Mouse (Mus musculus) heart, postnatal 0 days (tissue): Measurements from ENCODE around the gene Rdh13. TPM values are rescaled to one million over a fixed set of nuclear protein-coding genes. Genes with fewer than 3 reads are reported as not detected.
A peak's percentile ranks its signal among the peaks of the same experiment; 100 is the strongest.
"Not testable (repeated sequence)": the region's sequence is repeated elsewhere in the genome, so short reads cannot be mapped to it uniquely, and the experiment has no call there.

Experiments
- ATAC-seq: fragments of 200-750 bp; cut with Nextera tagmentation; 2 replicates; pipeline ENCODE4 v1.8.0; 2017; ENCODE audit warnings: low read depth, moderate number of reproducible peaks, moderate library complexity; ENCODE audit not compliant: insufficient read depth
- DNase-seq: peaks from one replicate; pipeline ENCODE4 v3.0.0-alpha.2; 2016; ENCODE audit warnings: low spot score
- H3K27ac ChIP-seq: fragments of 300-500 bp; sonication (generic); 2 replicates; pipeline ENCODE4 v1.5.1; 2014; ENCODE audit warnings: low read depth, mild to moderate bottlenecking
- H3K27me3 ChIP-seq: fragments of 300-500 bp; sonication (generic); 2 replicates; pipeline ENCODE4 v1.6.1; 2014; ENCODE audit warnings: low read length, mixed read lengths; ENCODE audit not compliant: control insufficient read depth, insufficient read depth
- H3K36me3 ChIP-seq: fragments of 300-500 bp; sonication (generic); replicated peaks from 2 replicates; pipeline ENCODE4 v1.6.1; 2014; ENCODE audit warnings: low read length, mixed read lengths; ENCODE audit not compliant: control insufficient read depth, insufficient read depth
- H3K4me1 ChIP-seq: fragments of 300-500 bp; sonication (generic); 2 replicates; pipeline ENCODE4 v1.6.1; 2014; ENCODE audit warnings: antibody characterized with exemption; ENCODE audit not compliant: control insufficient read depth, insufficient read depth
- H3K4me2 ChIP-seq: fragments of 300-500 bp; sonication (generic); 2 replicates; pipeline ENCODE4 v1.6.1; 2014; ENCODE audit warnings: low read depth, mild to moderate bottlenecking, low read length, moderate library complexity
- H3K4me3 ChIP-seq: fragments of 300-500 bp; sonication (generic); 2 replicates; pipeline ENCODE4 v1.5.1; 2014; ENCODE audit warnings: low read depth, low read length
- H3K9ac ChIP-seq: fragments of 300-500 bp; sonication (generic); replicated peaks from 2 replicates; pipeline ENCODE4 v1.6.1; 2014; ENCODE audit warnings: low read depth, low read length, mixed read lengths
- H3K9me3 ChIP-seq: fragments of 300-500 bp; sonication (generic); replicated peaks from 2 replicates; pipeline ENCODE4 v1.6.1; 2016; ENCODE audit warnings: low read length; ENCODE audit not compliant: control insufficient read depth
- CTCF ChIP-seq: IDR thresholded peaks from 2 replicates; pipeline ENCODE4 v1.5.1; 2016; ENCODE audit warnings: antibody characterized with exemption, control low read depth, low read depth
- EP300 ChIP-seq: IDR thresholded peaks from 2 replicates; pipeline ENCODE4 v1.6.1; 2016; ENCODE audit warnings: antibody characterized with exemption, low read depth
- WGBS: fragments of 180-500 bp; shearing (Covaris S2); extraction: QIAGEN DNeasy Blood & Tissue Kit; methylation state at CpG from one replicate; pipeline ENCODE4 v1.1.7; 2014; 5-methylcytosine and 5-hydroxymethylcytosine counted together
- polyA plus RNA-seq: library from polyadenylated mRNA; unstranded; fragments of >200 nt; fragmentation: Nextera tagmentation; extraction: Ambion mirVana; gene quantifications from 2 replicates; pipeline ENCODE4 v1.2.1, GENCODE M21; 2015
- total RNA-seq: library from RNA; depleted of rRNA; stranded (reverse); fragments of >200 nt; gene quantifications from 2 replicates; pipeline ENCODE4 v1.2.3, GENCODE M21; 2014; ENCODE audit warnings: low replicate concordance

Gene Rdh13
- total and polyA plus RNA-seq, 2 experiments from 2014 or later: 28.0 to 70.3 TPM

DNA sequence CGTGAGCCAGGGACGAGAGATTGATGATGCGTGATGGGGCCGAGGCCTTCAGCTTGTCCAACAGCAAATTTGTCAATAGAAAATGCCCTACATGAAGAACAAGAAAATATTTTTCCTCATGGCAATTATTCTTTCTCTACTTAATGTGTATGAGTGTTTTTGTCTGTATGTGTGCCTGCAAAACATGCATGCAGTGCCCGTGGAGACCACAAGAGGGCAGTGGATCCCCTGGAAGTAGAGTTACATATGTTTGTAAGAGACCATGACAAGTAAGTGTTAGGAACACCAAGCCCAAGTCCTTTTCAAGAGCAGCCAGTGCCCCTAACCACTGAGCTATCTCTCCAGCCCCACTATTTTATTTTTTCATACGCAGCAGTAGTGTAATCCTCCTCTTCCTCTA is 13.9 kb downstream of the Rdh13 start:
- H3K27ac ChIP-seq: no peak overlapping the region
- peaks cover 78% of the 10 kb centered on the region for H3K36me3 ChIP-seq
- H3K9ac ChIP-seq: no peak overlapping the region
- no peak overlapping the region for H3K4me3 ChIP-seq
- H3K4me2 ChIP-seq: no peak overlapping the region
- H3K9me3 ChIP-seq: no peaks in the 10 kb centered on the region
- no peaks in the 10 kb centered on the region for H3K27me3 ChIP-seq
- no peaks in the 10 kb centered on the region for H3K4me1 ChIP-seq
- ATAC-seq (no peak), DNase-seq (peak; percentile 42)
- TF ChIP-seq CTCF: peak; percentile 92
- TF ChIP-seq EP300: no peak
- 82% methylated on average over 6 of the region's 6 CpGs for WGBS

DNA sequence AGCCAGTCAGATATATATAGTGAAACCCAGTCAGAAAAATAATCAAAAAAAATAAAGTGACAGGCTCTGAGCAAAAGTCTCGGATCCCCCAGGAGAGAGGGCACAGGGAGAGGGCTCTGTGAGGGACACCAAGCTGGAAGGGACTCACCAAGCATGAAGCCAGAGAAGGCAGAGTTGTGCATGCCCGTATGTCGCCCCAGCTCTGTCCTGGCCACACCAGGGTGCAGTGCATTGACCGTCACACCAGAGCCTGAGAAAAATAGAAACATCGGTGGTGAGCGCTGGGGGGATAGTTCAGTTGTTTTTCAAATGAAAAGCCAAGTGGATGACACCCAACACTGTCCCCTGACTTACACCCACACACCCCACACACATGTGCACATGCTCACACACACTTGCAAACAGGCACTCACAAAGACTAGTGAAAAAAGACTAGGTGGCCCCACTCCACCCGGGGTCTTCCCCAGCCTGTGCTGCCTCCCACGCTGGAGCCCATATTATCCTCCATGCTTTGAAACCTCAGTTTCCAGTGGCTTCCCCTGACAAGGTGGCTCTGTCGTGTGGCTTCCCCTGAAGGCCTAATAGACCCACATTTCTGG is 15.1 kb downstream of the Rdh13 start:
- TF ChIP-seq CTCF: no peak
- no peak for TF ChIP-seq EP300
- WGBS: 93% methylated on average over 9 of the region's 9 CpGs
- ATAC-seq (no peak), DNase-seq (no peak)
- Histone ChIP-seq H3K4me3 (no peak overlapping the region), H3K27ac (no peak overlapping the region), H3K4me1 (no peaks in the 10 kb centered on the region), H3K4me2 (no peak overlapping the region), H3K36me3 (peaks cover 79% of the 10 kb centered on the region), H3K27me3 (no peaks in the 10 kb centered on the region), H3K9ac (no peak overlapping the region), H3K9me3 (no peaks in the 10 kb centered on the region)

DNA sequence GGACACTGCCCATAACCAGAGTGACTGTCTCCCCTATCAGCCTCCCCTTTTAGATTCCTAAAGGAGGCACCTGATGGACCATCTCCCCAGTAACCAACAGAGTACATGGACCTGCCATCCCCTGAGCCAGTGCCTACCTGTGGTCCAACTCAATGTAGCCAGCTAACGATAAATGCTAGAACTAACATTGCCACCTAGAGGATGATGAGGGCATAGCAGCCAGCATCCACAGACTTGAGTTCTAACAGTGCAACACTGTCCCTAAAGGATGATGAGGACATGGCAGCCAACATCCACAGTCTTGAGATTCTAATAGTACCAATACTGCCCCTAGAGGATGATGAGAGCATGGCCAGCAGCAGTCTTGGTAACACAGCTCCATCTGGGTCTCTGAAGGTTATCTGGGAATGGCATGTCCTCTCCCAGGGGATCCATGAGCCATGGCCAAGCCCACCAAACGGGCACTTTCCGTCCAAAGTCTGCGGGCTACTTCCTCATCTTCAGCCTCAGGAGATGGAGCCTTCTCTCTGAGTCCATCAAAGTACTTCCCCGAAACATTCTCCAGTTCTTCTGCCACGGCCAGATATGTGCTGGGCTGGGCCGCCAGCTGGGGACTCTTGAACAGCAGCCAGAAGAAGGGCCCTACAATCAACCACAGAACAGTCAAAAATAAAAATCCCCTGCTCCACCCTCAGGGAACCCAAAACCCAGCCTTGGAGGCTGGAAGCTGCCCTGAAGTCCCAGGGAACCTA is 18.1 kb downstream of the Rdh13 start:
- WGBS: 52% methylated on average over 7 of the region's 7 CpGs
- no peak overlapping the region for H3K4me2 ChIP-seq
- H3K36me3 ChIP-seq: peaks cover 67% of the 10 kb centered on the region

DNA sequence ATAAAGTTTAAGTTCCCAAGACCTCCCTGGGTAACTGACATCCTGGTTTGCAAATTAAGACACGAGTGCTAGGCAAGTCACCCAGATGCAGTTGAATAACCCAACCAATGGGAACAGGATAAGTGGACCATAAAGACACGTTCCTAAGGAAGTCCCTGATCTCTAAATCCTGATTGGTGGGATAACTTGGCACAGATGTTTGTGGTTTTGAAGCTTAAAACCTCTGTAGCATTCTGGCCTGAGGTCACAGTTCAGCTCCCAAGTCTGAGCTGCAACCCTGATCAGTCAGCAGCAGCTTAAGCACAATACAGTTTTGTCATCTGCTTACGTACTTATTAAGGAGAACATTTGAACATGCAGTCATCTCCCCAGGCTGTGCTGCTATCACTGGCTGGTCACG is 25.2 kb downstream of the Rdh13 start:
- Histone ChIP-seq H3K9ac (no peak overlapping the region), H3K4me1 (no peaks in the 10 kb centered on the region), H3K27ac (no peak overlapping the region), H3K27me3 (no peaks in the 10 kb centered on the region), H3K4me3 (no peak overlapping the region), H3K36me3 (peaks cover 17% of the 10 kb centered on the region), H3K4me2 (no peak overlapping the region), H3K9me3 (no peaks in the 10 kb centered on the region)
- WGBS: 44% methylated on average over 4 of the region's 4 CpGs
- TF ChIP-seq EP300 (no peak), CTCF (no peak)
- ATAC-seq: no peak
- DNase-seq: no peak

More for the DNA sequence above, 18.1 kb downstream of the Rdh13 start:
- ATAC-seq (peak; percentile 93), DNase-seq (peak; percentile 94)
- H3K4me1 ChIP-seq: no peaks in the 10 kb centered on the region
- H3K27me3 ChIP-seq: no peaks in the 10 kb centered on the region
- H3K9ac ChIP-seq: no peak overlapping the region
- TF ChIP-seq EP300: no peak
- peak; percentile 100 for TF ChIP-seq CTCF
- H3K27ac ChIP-seq: no peak overlapping the region
- H3K4me3 ChIP-seq: no peak overlapping the region
- no peaks in the 10 kb centered on the region for H3K9me3 ChIP-seq

DNA sequence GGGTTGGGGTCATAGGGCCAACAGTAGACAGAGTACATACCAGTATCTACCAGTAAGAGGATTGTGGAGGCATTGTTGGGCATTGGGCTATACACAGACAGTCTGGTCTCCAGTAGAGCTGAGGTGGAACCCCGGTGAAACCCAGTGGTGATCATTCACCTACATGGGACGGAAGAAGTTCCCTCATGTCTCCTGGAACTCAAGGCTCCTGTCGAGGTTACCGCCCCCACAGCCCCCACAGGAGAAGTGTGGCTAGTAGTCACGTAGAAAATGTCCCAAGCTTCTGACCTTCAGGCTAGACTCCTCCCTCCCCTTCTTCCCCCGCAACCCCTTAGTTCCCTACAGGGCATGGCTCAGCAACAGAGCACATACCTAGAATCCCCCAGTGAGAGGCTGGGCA is 25.8 kb downstream of the Rdh13 start:
- Histone ChIP-seq H3K9ac (no peak overlapping the region), H3K4me2 (no peak overlapping the region), H3K27me3 (no peaks in the 10 kb centered on the region), H3K4me1 (no peaks in the 10 kb centered on the region), H3K27ac (no peak overlapping the region), H3K4me3 (no peak overlapping the region), H3K9me3 (no peaks in the 10 kb centered on the region), H3K36me3 (peaks cover 12% of the 10 kb centered on the region)
- no peak for TF ChIP-seq CTCF
- no peak for TF ChIP-seq EP300
- ATAC-seq (no peak), DNase-seq (no peak)
- WGBS: 78% methylated on average over 6 of the region's 6 CpGs

DNA sequence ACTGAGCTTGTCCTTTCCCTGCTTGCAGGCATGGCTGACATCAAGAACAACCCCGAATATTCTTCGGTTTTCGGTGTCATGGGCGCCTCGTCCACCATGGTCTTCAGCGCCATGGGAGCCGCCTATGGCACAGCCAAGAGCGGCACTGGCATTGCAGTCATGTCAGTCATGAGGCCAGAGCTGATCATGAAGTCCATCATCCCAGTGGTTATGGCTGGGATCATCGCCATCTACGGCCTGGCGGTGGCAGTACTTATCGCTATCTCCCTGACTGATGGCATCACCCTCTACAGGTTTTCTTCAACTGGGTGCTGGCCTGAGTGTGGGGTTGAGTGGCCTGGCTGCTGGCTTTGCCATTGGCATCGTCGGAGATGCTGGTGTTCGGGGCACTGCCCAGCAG is 33.0 kb downstream of the Rdh13 start:
- not testable (repeated sequence) for H3K9ac ChIP-seq, DNase-seq, H3K9me3 ChIP-seq, H3K27me3 ChIP-seq, H3K4me1 ChIP-seq, ATAC-seq, H3K27ac ChIP-seq, H3K4me3 ChIP-seq, H3K36me3 ChIP-seq, H3K4me2 ChIP-seq
- WGBS: 92% methylated on average over 15 of the region's 15 CpGs
